Mouse (Mus musculus) forebrain, postnatal 0 days (tissue): Measurements from ENCODE around the gene Slc2a9. TPM values are rescaled to one million over a fixed set of nuclear protein-coding genes. Genes with fewer than 3 reads are reported as not detected.

Experiments used
- ATAC-seq: fragments of 200-750 bp; cut with Nextera tagmentation; 2 replicates; pipeline ENCODE4 v1.8.0; 2017; ENCODE audit warnings: mild to moderate bottlenecking, moderate library complexity
- DNase-seq: peaks from one replicate; pipeline ENCODE4 v3.0.0-alpha.2; 2015
- H3K27ac ChIP-seq: fragments of 300-500 bp; sonication (generic); 2 replicates; pipeline ENCODE4 v1.5.1; 2014; ENCODE audit warnings: low read depth, mild to moderate bottlenecking, antibody characterized with exemption, low read length, moderate library complexity, mixed read lengths
- H3K27me3 ChIP-seq: fragments of 300-500 bp; sonication (generic); 2 replicates; pipeline ENCODE4 v1.6.1; 2014; ENCODE audit warnings: mild to moderate bottlenecking, low read length, mixed read lengths; ENCODE audit not compliant: insufficient read depth
- H3K36me3 ChIP-seq: fragments of 300-500 bp; sonication (generic); 2 replicates; pipeline ENCODE4 v1.6.1; 2014; ENCODE audit warnings: mild to moderate bottlenecking, moderate library complexity; ENCODE audit not compliant: insufficient read depth
- H3K4me1 ChIP-seq: fragments of 300-500 bp; sonication (generic); 2 replicates; pipeline ENCODE4 v1.6.1; 2014; ENCODE audit warnings: antibody characterized with exemption; ENCODE audit not compliant: insufficient read depth
- H3K4me2 ChIP-seq: fragments of 300-500 bp; sonication (generic); 2 replicates; pipeline ENCODE4 v1.6.1; 2014; ENCODE audit warnings: low read depth, mild to moderate bottlenecking, moderate library complexity
- H3K4me3 ChIP-seq: fragments of 300-500 bp; sonication (generic); 2 replicates; pipeline ENCODE4 v1.5.1; 2014; ENCODE audit warnings: low read depth, low read length, mixed read lengths
- H3K9ac ChIP-seq: fragments of 300-500 bp; sonication (generic); 2 replicates; pipeline ENCODE4 v1.6.1; 2014; ENCODE audit warnings: mild to moderate bottlenecking
- H3K9me3 ChIP-seq: fragments of 300-500 bp; sonication (generic); 2 replicates; pipeline ENCODE4 v1.6.1; 2016; ENCODE audit warnings: low read length
- CTCF ChIP-seq: sonication (generic); IDR thresholded peaks from 2 replicates; pipeline ENCODE4 v1.5.1; 2016; ENCODE audit warnings: antibody characterized with exemption, control low read depth, low read depth
- WGBS: fragments of 180-500 bp; shearing (Covaris S2); extraction: QIAGEN DNeasy Blood & Tissue Kit; methylation state at CpG from one replicate; pipeline ENCODE4 v1.1.7; 2014; 5-methylcytosine and 5-hydroxymethylcytosine counted together
- polyA plus RNA-seq: library from polyadenylated mRNA; unstranded; fragments of >200 nt; fragmentation: Nextera tagmentation; extraction: Ambion mirVana; gene quantifications from 2 replicates; pipeline ENCODE4 v1.2.1, GENCODE M21; 2015
- total RNA-seq: library from RNA; depleted of rRNA; stranded (reverse); fragments of >200 nt; gene quantifications from 2 replicates; pipeline ENCODE4 v1.2.3, GENCODE M21; 2014

Gene Slc2a9
- total and polyA plus RNA-seq, 2 experiments from 2014 or later, result 0.81 to 5.0 TPM

DNA sequence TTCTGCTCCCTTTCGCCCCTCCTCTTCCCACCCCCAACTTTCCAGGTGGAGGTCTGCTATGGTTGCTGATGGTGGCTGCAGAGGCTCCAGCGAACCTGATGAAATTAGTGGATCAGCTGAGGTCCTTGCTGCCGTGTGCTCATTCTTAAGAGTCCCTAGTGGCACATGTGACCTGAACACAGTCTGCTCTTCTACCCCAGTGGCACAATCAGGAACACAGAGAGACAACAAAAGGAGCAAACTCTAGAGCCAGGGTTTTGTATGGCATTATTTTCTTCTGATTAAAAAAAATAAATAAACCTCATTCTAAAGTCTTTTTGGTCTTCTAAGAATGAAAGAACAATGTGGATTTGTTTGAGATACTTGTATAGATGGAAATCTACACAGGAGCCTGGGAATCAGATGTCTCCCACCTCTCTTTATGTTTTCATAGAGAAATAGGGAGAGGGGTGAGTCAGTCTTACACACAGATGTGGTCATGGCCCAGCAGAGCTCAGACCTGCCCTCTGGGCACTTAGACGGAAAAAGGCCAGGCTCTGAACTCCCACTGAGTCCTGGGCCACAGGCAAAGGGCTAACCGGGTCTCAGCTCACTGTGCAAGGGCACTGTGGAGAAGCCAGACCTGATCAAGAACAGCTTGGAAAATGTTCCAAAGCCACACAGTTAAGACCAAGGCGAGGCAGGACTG, 1.9 kb upstream of the Slc2a9 start:
- Histone ChIP-seq H3K4me3 (no peak overlapping the region), H3K27ac (no peak overlapping the region), H3K9ac (no peak overlapping the region), H3K4me2 (no peak overlapping the region), H3K9me3 (no peaks in the 10 kb centered on the region), H3K36me3 (no peaks in the 10 kb centered on the region), H3K4me1 (no peaks in the 10 kb centered on the region), H3K27me3 (no peaks in the 10 kb centered on the region)
- 70% methylated on average over 6 of the region's 6 CpGs for WGBS
- DNase-seq, result no peak
- ATAC-seq, result no peak
- no peak for TF ChIP-seq CTCF

- H3K9ac ChIP-seq, result no peak overlapping the region
- no peak overlapping the region for H3K27ac ChIP-seq
- no peak for DNase-seq
- no peak for TF ChIP-seq CTCF
- H3K4me2 ChIP-seq, result no peak overlapping the region
- H3K27me3 ChIP-seq, result no peaks in the 10 kb centered on the region
- no peaks in the 10 kb centered on the region for H3K36me3 ChIP-seq
- H3K4me3 ChIP-seq, result no peak overlapping the region
- no peak for ATAC-seq
- 80% methylated on average over 1 of the region's 1 CpGs for WGBS
- no peaks in the 10 kb centered on the region for H3K9me3 ChIP-seq
- no peaks in the 10 kb centered on the region for H3K4me1 ChIP-seq
Measured at GRCm38 (mm10) chr5:38504116-38504515, 1.2 kb upstream of the Slc2a9 start.

DNA sequence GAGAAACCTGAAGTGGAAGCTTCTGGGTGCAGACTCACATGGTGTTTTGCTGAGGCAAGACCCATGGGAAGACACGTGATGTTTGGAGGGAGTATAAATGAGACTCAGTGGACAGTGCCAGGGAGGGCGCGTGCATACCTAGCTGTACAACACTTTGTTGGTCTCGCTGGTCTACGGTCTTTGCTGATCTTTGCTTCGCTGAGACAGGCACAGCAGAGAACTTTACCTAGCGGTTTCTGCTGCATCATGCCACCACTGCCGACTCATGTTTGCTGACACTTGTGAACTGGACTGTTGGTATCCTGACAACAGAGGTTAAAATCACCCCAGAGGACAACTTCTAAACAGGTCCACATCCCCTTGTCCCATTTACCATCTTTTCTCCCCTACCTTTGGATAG, 2.9 kb downstream of the Slc2a9 start:
- Histone ChIP-seq H3K9ac (no peak overlapping the region), H3K36me3 (no peaks in the 10 kb centered on the region), H3K27me3 (no peaks in the 10 kb centered on the region), H3K4me1 (no peaks in the 10 kb centered on the region), H3K4me3 (no peak overlapping the region), H3K27ac (0 out of 2 replicates have a peak overlapping the region, but pooled peaks have one; percentile 45), H3K9me3 (no peaks in the 10 kb centered on the region), H3K4me2 (no peak overlapping the region)
- ATAC-seq, result no peak
- WGBS, result 93% methylated on average over 8 of the region's 8 CpGs
- DNase-seq, result no peak
- no peak for TF ChIP-seq CTCF

DNA sequence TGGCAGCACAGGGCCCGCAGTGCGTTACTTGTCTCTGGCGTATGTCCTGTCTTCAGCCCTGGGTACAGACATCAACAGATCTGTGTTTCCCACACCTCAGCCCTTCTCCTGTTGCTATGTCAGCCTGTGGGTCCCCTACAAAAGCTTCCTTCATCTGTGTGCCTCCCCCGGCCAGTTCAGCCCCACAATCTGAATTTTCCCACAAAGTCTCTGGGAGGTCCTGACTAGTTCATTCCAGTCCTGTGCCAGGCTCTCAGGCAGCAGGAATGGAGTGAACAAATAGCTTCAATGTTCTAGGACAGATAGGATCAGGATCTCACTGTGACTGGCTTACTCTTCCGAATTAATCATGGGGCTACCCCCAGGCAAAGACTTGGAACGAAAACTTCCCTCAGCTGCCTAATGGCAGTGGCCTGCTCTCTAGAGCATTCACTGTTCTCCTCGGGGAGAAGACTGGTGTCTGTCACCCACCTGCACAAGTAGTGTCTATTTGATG, 3.6 kb downstream of the Slc2a9 start:
- ATAC-seq, result peak; percentile 92
- Histone ChIP-seq H3K36me3 (no peaks in the 10 kb centered on the region), H3K9me3 (no peaks in the 10 kb centered on the region), H3K4me1 (no peaks in the 10 kb centered on the region), H3K4me3 (no peak overlapping the region), H3K27ac (peak overlapping the region; percentile 54; the same call in 1 of the 2 replicates), H3K9ac (no peak overlapping the region), H3K27me3 (no peaks in the 10 kb centered on the region), H3K4me2 (no peak overlapping the region)
- TF ChIP-seq CTCF, result no peak
- WGBS, result 50% methylated on average over 7 of the region's 7 CpGs
- peak; percentile 37 for DNase-seq

- TF ChIP-seq CTCF, result no peak
- Histone ChIP-seq H3K27ac (peak overlapping the region; percentile 54; the same call in 1 of the 2 replicates), H3K9ac (no peak overlapping the region), H3K4me2 (no peak overlapping the region), H3K36me3 (no peaks in the 10 kb centered on the region), H3K9me3 (no peaks in the 10 kb centered on the region), H3K4me1 (no peaks in the 10 kb centered on the region), H3K27me3 (no peaks in the 10 kb centered on the region), H3K4me3 (no peak overlapping the region)
- no peak for ATAC-seq
- no peak for DNase-seq
- 62% methylated on average over 5 of the region's 5 CpGs for WGBS
Measured at GRCm38 (mm10) chr5:38498479-38498878, 4.5 kb downstream of the Slc2a9 start.

DNA sequence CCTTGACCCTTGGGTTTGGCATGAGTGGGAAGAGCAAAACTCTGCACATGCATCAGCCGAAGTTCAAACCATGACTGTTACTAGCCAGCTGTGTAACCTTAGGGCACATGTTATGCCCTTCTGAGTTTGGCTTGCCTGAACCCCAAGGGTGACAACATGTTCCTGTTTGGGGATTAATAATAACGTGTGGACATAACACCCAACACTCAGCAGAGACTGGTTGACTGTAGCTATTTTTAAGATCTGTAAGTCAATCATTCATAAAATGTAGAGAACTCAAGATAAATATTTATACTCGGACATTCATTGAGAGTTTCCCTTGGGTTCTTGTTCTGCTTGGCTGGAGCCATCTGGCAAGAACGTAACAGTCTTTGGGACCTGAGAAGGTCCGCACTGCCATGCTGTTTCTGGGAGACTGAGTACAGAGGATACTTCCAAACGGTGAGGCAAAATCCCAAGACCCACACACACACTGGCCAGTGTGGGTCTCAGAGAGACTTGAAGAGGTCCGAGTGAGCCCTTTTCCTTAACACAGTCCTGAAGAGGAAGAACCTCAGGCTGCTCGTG, 6.4 kb downstream of the Slc2a9 start:
- DNase-seq (no peak), ATAC-seq (no peak)
- Histone ChIP-seq H3K4me2 (no peak overlapping the region), H3K4me1 (no peaks in the 10 kb centered on the region), H3K27ac (no peak overlapping the region), H3K9ac (no peak overlapping the region), H3K36me3 (no peaks in the 10 kb centered on the region), H3K9me3 (no peaks in the 10 kb centered on the region), H3K27me3 (no peaks in the 10 kb centered on the region), H3K4me3 (no peak overlapping the region)
- no peak for TF ChIP-seq CTCF
- WGBS, result 90% methylated on average over 8 of the region's 8 CpGs

DNA sequence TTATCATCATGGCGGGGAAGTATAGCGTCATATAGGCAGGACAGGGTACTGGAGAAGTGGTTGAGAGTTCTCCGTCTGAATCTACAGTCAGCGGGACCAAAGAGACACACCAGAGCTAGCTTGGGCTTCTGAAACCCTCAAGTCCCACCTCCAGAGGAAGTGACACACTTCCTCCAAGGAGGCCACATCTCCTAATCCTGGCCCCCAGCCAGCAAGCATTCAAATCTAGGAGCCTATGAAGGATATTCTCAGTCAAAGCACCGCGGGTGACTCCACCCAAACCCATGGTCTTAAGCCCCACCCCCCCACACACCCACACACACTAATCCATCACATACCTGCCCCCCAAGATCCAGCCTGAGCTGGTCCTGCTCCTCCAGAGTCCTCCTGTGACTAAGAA, 9.1 kb downstream of the Slc2a9 start:
- 92% methylated on average over 6 of the region's 6 CpGs for WGBS
- no peak for TF ChIP-seq CTCF

More for the DNA sequence above, 9.1 kb downstream of the Slc2a9 start:
- Histone ChIP-seq H3K4me1 (no peaks in the 10 kb centered on the region), H3K27me3 (no peaks in the 10 kb centered on the region), H3K27ac (no peak overlapping the region), H3K4me3 (no peak overlapping the region), H3K9ac (no peak overlapping the region), H3K4me2 (no peak overlapping the region), H3K9me3 (no peaks in the 10 kb centered on the region), H3K36me3 (no peaks in the 10 kb centered on the region)
- DNase-seq, result no peak
- no peak for ATAC-seq
